14 mouse cellular contexts compared by ENCODE assay signal in genomic region chr10:99311956-99312355, GRCm38 (mm10).
"Had no signal": no experiment of that assay in that cellular context is flagged by ENCODE, and none has a peak within 500 bp of the region (broad histone marks: within the 10 kb centered on the region; RNA-seq: fewer than 3 reads in every experiment).

No protein-coding gene starts in this region.

- H3K9ac ChIP-seq: liver, embryonic 14.5 days; lung, embryonic 15.5 days had no signal

- DNase-seq: kidney, adult 18-20 months; kidney, adult 9 months; kidney, postnatal 14 days; kidney, postnatal 4 days; lung, adult 18-20 months; midbrain, embryonic 14.5 days; thymus, adult 2 months; thymus, postnatal 14 days; thymus, postnatal 4 days had no signal

- H3K36me3 ChIP-seq: lung, embryonic 15.5 days had no signal

- H3K9me3 ChIP-seq: lung, embryonic 15.5 days; megakaryocyte, embryonic 14.5 days had no signal

- H3K4me2 ChIP-seq: lung, embryonic 15.5 days; midbrain, embryonic 11.5 days had no signal

- H3K27ac ChIP-seq: liver, embryonic 14.5 days; lung, embryonic 15.5 days; stomach, postnatal 0 days had no signal

- H3K4me3 ChIP-seq: lung, embryonic 15.5 days; megakaryocyte, embryonic 14.5 days had no signal

- H3K27me3 ChIP-seq: lung, embryonic 15.5 days had no signal
